Mouse (Mus musculus) skeletal muscle tissue, postnatal 0 days (tissue): Measurements from ENCODE around the gene Mstn. TPM values are rescaled to one million over a fixed set of nuclear protein-coding genes. Genes with fewer than 3 reads are reported as not detected.

Experiments
- polyA plus RNA-seq: library from polyadenylated mRNA; unstranded; fragments of >200 nt; fragmentation: Nextera tagmentation; extraction: Ambion mirVana; gene quantifications from 2 replicates; pipeline ENCODE4 v1.2.1, GENCODE M21; 2015

Gene Mstn
- 54.9 and 63.8 TPM in 2 replicates for polyA plus RNA-seq

GRCm38 (mm10) chr1:53061340-53061739 is at the start of gene Mstn:
TSS of gene Mstn (plus strand) at chr1:53061640.

GRCm38 (mm10) chr1:53020079-53020478 is 41.4 kb upstream of the Mstn start, which contains the start of gene 1700019D03Rik:
TSS of gene 1700019D03Rik (minus strand) at chr1:53020179.

Other genes with a start within 250 kb of the Mstn start
- 11.8 and 12.8 TPM in 2 replicates for gene Inpp1, start 244.0 kb upstream of the Mstn start, polyA plus RNA-seq
- gene Hibch, start 216.7 kb upstream of the Mstn start, polyA plus RNA-seq = 30.2 and 45.0 TPM in 2 replicates
- 2.1 and 2.5 TPM in 2 replicates for gene 1700019D03Rik, start 41.5 kb upstream of the Mstn start, polyA plus RNA-seq
- not detected in 2 replicates for gene 1700019A02Rik, start 126.0 kb downstream of the Mstn start, polyA plus RNA-seq
- gene Pms1, start 235.4 kb downstream of the Mstn start, polyA plus RNA-seq = 5.6 and 7.1 TPM in 2 replicates
- gene Ormdl1, start 235.5 kb downstream of the Mstn start, polyA plus RNA-seq = 12.0 and 12.8 TPM in 2 replicates
- not detected in 2 replicates for gene Gm28778, start 235.5 kb downstream of the Mstn start, polyA plus RNA-seq